Mouse (Mus musculus): ENCODE data around the gene Cln5. TPM values are rescaled to one million over a fixed set of nuclear protein-coding genes. Genes with fewer than 3 reads are reported as not detected.

Cln5 gene
- total RNA-seq (2021): 1 to 10 TPM; 7.2 to 8.2 TPM
- long read RNA-seq, experiment 1, transcript Cln5-201 (4 exons, 2,445 nt): major isoform, 10 of 10 reads
- long read RNA-seq, experiment 1, partial matches to known transcripts: 0 of 10 reads
- long read RNA-seq, experiment 1, other reads (novel, unspliced or antisense): 0 of 10 reads
- long read RNA-seq, experiment 2, transcript Cln5-201 (4 exons, 2,445 nt): major isoform, 16 of 19 reads
- long read RNA-seq, experiment 2, partial matches to known transcripts: 2 of 19 reads
- long read RNA-seq, experiment 2, other reads (novel, unspliced or antisense): 1 of 19 reads

DNA sequence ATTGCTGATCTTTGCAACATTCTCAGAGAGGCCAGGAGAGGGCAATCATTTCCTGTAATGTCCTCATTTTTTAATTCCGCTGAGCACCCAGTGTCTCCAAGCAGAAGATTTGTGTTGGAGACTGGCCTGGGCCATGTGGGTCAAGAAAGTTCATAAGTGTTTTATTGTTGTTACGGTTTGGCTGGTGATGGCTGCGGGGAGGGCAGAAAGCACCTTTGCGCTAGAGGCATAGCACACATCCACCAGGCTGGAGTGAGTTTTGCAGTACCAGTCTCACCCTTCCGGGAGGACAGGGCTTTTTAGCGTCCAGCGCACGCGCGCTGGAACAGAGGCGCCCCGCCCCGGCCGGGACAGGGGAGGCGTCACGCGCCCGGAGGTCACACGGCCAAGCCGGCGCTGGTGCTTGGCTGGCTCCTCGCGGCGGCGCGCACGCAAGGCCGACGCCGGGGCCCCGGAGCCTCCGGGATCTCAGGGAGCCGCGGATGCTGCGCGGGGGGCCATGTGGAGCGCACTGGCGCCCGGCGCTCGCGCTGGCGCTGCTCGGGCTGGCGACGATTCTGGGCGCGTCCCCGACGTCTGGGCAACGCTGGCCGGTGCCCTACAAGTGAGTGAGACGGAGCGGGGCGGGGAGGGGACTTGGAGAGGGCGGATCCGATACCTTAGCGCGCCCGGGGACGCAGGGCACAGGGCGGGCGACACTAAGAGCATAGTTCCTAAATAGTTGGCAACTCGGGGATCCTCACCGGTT, at the start of gene Cln5:
Gene Cln5 (plus strand): TSS at position 353 of the 748 bp plus-strand sequence.
- intact Hi-C loops (cut with DNase I; ENCODE audit: low total_unique reads): no loop called here

DNA sequence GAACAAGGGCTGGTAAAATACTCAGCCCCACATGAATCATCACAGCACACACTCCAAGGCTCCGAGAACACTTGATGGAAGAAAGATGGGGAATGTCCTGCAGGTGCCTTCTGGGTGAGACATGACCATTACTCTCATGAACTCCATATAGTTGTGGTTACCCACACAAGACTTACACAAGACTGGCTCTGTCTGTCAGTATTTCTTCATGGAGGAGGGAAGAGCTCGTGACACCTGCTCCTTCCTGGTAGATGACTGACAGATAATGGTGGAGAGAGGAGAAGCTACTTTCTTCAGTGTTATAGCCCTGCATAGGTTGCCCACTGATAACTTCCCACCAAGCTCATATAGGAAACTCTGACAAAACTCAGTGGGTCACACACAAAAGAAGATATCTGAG, 40.8 kb upstream of the Cln5 start:
- intact Hi-C loops (cut with DNase I; ENCODE audit: low total_unique reads): no loop called here
- no peak for DNase-seq

More for the DNA sequence above, at the start of gene Cln5:
- peak; percentile 97 for DNase-seq

DNA sequence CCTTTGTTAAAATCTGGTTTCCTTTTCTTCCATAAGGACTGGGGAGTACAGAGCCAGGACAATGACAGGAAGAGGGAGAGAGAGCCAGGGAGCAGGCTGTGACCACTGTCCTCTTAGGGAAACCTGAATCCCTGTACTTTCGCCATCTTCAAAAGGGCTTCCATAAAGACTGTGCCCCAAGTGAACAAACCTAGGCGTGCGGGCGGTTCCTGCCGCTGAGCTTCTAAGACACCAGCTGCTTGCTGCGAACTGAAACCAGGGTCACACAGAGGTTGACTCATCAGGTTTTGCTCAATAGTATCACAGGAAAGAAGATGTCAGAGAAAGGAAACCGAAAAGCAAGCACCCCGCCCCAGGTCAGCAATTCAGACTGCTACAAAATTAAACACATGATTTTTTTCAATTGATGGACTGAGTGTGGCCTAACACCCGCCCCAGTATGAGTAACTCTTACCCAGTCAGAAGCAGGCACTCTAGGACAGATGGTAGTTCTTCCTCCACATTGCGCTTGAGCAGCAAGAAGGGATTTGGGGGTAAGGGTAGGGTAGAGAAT, 36.7 kb upstream of the Cln5 start:
- intact Hi-C loops (cut with DNase I; ENCODE audit: low total_unique reads): no loop called here
- no peak for DNase-seq

DNA sequence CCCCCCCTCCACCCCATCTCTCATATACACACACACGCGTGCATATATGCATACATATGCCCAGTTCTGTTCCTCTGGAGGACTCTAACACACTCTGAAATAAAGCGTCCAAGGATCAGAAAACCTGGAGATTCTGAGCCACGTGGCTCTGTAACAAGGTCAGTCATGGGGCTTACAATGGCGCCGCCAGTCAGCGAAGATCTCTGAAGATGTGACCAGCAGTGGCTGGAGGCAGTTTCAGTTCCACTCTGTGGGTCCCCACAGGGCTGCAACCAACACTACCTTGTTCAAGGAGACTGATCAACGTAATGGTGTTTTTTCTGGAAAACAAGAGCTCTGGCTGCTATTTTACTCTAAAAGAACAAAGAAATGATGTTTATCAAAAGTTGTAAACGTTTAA, 35.9 kb upstream of the Cln5 start:
- intact Hi-C loops (cut with DNase I; ENCODE audit: low total_unique reads): no loop called here
- no peak for DNase-seq

DNA sequence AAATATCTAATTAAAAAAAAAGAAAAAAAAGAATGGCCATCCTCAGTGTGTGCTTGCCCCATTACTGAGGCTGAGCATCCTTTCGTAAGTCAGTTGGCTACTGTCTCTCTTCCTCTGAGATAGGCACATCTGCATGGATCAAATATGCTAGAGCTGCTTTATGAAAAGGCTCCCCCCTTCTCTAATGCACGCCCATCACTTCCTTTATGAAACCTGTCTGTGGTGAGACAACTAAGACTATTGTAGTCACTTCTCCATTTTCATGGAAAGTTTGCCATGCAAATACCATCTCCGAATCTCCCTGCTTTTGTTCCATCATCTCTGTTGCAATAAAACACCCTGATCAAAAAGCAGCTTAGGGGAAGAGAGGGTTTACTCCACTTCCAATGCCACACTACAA, 33.0 kb upstream of the Cln5 start:
- no peak for DNase-seq
- intact Hi-C loops (cut with DNase I; ENCODE audit: low total_unique reads): no loop called here

DNA sequence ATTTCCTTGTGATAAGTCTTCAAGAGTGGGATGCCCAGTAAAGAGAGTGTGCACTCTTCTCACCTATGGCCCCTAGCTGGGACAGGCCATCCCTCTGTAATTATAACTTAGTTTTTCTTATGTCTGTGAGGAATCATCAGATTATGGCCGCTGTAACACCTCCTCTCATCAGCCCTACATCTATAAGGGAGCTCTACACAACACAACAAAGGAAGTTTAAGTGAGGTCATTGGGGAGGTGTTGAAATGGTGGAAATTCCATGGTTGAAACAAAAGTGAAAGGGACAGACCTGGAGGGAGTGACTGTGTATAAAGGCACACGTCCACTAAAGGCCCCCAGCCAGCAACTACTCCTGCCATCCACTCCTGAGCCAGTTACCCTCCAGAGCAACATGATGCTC, 23.3 kb upstream of the Cln5 start, which contains the start of gene Acod1:
Gene Acod1 (plus strand): TSS at position 301 of the 400 bp plus-strand sequence.
- intact Hi-C loops (cut with DNase I; ENCODE audit: low total_unique reads): no loop called here
- no peak for DNase-seq

DNA sequence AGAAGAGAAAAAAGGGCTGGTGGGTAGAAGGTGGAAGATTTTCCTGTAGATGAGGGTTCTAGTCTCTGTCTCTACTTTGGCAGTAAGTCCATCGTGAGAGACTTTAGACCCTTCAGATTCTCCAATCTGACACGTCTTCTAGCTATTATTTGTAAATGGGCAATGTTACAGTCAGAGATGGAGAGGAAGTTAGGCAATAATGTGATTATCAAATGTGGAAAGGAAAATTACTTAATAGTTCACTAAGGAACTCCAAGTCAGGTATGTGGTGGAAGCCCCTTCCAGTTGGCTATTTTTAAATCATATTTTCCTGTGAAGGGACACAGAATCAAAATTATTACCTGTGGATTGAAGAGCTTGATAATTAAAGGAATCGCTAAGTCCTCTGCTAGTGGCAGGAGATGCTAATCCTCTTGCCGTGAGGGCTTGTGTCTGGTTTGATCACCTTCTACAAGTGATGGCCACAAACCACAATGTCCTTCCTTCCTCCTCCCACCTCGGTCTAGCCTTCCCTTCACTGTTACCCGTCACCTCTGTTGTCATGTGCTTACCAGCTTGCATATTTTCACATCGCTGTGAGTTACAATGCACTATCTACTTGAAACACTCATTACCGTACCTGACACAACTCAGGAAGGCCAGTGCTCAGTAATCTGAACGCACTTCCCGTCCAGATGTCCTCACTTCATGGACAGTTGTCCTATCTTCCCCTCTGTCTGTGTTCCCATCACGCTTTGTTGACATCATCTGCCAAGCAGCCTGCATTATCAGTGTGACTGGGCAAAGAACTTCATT, 21.5 kb upstream of the Cln5 start:
- DNase-seq: no peak
- intact Hi-C loops (cut with DNase I; ENCODE audit: low total_unique reads): no loop called here

DNA sequence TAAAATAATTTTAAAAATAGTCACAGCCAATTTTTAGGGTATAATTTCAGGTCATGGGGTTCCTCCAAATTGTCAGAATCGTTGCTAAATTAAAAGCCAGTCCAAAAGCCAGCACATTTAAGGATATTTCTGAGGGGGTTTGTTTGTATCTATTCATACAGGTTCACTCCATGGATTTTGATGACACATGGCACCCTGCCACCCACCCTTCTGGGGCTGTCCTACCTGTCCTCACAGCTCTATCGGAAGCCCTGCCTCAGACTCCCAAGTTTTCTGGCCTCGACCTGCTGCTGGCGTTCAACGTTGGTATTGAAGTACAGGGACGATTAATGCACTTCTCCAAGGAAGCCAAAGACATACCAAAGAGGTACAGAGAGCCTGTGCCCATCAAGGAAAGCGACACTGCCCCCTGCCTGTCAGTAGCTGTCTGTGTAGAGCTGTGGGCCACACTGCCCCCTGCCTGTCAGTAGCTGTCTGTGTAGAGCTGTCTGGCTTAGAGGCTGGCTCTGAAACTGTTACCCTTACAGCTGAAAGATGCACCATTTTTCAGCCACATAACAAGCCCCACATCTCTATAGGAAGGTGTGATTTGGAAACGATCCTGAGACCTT, 18.8 kb upstream of the Cln5 start:
- DNase-seq: peak; percentile 75

DNA sequence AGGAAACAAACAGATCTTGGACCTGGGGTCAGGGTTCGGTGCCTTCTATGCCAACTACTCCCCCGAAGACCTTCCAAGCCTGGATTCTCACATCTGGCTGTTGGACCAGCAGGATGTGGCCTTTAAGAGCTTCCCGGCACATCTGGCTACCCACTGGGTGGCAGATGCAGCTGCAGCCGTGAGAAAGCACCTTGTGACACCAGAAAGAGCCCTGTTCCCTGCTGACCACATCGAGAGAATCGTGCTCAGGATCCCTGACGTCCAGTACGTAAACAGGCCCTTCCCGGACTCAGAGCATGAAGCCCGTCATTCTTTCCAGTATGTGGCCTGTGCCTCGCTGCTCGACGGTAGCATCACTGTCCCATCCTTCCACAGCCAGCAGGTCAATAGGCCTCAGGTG, 15.3 kb upstream of the Cln5 start:
- intact Hi-C loops (cut with DNase I; ENCODE audit: low total_unique reads): loop anchor here (5.0 kb wide), 1 partner anchor 42 kb away; no protein-coding TSS in a partner anchor
- DNase-seq: no peak

More for the DNA sequence above, 18.8 kb upstream of the Cln5 start:
- intact Hi-C loops (cut with DNase I; ENCODE audit: low total_unique reads): loop anchor here (5.0 kb wide), 1 partner anchor 39 kb away; no protein-coding TSS in a partner anchor

DNA sequence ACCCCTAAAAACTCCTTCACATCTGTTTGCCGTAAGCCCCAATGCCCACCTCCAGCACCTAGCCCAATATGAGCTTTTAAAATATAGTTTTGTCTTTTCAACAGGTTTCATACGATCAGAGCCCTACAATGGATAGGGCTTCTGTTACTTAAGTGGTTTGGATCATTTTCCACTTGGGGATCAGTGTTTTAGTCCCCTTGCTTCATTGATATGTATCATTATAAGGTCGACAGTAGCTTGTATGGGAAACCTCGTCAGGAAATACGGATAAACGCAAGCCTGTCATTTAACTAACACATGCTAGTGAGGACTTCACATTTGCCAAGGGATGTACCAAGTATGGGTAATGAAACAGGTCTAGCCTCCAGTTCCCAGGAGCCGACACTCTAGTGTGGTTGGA, 13.4 kb upstream of the Cln5 start:
- intact Hi-C loops (cut with DNase I; ENCODE audit: low total_unique reads): no loop called here
- DNase-seq: no peak

DNA sequence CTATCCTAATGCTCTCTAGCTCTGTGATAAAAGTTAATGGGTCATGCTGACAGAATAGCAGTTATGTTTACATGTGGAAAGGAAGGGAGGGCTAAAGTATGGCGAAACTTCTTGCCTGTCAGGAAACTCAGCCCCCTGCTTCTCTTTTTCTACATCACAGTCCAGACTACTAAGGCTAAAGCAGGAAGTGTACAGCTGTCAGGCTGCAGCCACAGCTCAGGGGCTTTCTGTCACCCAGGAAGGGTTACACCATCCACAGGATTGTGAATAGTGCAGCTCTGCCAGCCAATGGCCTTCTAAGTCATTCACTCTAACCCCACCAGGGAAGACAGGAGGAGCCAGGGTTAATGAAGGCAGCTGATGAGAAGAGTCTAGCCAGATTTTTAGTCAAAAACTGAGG, 11.0 kb upstream of the Cln5 start:
- no peak for DNase-seq
- intact Hi-C loops (cut with DNase I; ENCODE audit: low total_unique reads): no loop called here

DNA sequence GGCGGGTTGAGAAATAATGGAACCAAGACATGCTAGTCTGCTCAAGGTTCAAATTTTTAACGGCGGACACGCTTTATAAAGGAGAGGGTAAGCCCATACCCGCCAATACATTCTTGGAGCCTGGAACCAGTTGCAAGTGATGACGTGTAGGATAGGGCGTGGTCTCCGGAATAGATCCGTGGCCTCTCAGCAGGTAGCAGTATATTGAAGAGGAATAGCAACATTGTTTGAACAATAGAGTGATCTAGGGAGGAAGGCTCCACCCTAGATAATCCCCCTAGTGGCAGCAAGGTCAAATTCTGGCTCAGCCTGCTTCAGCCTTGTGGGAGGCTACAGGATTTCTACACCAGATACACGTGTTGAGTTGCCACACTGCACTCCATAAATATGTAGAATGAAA, 10.5 kb upstream of the Cln5 start:
- intact Hi-C loops (cut with DNase I; ENCODE audit: low total_unique reads): no loop called here
- DNase-seq: no peak

DNA sequence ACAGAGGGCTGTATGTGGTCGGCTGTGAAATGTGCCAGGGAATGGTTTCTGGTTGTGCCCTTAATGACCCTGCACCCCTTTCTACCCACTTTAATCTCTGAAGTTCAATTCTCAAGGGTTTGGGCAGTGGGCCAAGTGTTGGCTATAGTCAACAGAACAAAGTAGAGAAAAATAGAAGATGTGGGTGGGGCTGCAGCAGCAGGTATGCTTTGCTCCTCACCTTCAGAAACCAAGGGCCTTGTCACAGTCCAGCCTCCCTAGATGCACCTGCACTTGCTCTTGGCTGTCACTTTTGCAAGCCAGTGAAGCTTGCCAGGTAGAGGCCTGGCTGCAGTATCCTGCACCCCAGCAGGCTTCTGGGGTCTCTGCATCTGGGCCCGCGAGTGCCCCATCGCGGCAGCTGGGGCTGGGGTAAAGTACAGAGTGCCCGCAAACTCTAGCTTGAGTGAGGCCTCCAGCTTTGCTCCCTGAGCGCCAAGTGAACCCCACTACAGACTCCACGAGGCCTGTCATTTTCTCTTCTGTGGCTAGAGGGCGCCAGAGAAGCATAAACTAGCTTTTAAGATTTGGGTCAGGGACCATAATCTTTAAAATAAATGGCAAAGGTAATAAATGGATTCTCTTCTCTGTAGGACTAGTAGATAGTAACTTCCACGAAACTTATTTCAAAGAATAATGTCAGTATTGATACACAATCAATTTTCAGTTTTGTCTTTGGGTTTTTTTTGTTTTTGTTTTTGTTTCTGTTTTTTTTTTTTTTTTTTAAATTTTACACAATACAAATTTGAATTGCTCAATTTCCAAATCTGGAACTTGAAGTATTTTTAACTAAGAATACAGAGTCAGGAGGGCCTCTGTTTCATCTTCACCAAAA, 4.5 kb upstream of the Cln5 start:
- intact Hi-C loops (cut with DNase I; ENCODE audit: low total_unique reads): no loop called here
- DNase-seq: peak; percentile 47

DNA sequence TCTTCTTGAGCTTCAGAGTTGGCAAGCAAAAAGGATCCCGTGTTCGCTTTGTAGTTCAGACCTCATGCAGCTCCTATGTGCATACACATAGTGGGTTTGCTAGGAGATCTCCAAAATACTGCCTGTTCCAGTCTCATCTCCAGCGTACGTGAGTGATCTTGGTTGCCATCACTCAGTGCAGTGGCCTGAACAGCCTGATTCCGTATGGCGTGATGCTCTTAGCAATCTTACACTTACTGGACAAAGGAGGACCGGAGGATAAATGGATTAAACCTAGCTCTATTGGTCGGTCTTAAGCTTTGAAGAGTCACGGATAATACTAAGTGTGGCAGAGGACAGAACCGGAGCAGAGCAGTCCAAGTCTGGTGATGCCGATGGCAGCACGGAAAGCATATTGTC, 552 bp upstream of the Cln5 start:
- DNase-seq: no peak
- intact Hi-C loops (cut with DNase I; ENCODE audit: low total_unique reads): no loop called here

DNA sequence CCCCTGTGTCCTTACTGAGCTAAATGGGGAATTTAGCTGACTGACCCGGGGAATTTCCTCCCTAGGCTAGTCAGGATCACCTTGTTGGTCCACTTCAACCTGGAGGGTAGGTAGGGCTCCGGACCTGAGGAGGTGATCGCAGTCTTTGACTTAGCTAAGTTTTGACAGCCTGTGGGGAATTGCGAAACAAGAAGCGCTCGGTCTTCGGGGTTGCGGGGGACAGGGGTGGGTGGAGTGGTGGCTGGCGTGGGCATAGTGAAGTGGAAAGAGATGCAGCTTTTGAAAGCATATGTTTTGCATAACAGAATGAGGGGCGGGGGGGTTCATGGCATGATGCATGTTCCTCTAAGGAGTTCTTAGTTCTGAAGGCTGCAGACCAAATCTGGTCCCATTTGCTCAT, 774 bp downstream of the Cln5 start:
- no peak for DNase-seq
- intact Hi-C loops (cut with DNase I; ENCODE audit: low total_unique reads): no loop called here

DNA sequence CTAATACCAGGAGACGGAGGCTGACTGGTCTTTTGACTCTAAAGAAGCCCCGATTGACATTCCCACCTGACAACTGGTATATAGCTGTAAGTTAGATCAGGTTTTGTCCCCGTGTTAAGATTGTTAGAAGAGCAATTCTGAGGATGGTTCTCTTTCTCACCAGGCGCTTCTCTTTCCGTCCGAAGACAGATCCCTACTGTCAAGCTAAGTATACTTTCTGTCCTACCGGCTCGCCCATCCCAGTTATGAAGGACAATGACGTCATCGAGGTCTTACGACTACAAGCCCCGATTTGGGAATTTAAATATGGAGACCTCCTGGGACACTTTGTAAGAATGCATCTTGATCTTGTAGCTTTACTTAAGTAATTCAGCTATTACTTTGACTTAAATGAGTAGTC, 1.5 kb downstream of the Cln5 start:
- intact Hi-C loops (cut with DNase I; ENCODE audit: low total_unique reads): no loop called here
- DNase-seq: no peak

DNA sequence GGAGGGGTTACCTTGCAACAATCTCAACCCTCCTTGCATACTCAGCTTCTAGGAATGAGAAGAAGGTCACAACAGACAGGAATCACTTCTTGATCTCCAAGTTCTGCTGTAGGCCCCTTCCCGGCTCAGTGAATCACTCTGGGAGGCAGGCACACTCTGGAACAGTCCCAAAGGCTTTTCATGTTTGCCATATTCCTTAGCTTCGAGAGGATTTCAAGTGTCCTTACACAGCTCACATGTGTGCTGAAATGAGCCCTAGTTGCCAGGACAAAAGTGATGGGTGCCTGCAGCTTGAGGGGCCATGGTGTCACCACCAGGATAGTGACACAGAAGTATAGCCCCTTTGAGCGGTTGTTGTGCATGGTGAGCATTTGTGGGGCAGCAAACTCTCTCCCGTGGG, 2.7 kb downstream of the Cln5 start:
- no peak for DNase-seq
- intact Hi-C loops (cut with DNase I; ENCODE audit: low total_unique reads): no loop called here

DNA sequence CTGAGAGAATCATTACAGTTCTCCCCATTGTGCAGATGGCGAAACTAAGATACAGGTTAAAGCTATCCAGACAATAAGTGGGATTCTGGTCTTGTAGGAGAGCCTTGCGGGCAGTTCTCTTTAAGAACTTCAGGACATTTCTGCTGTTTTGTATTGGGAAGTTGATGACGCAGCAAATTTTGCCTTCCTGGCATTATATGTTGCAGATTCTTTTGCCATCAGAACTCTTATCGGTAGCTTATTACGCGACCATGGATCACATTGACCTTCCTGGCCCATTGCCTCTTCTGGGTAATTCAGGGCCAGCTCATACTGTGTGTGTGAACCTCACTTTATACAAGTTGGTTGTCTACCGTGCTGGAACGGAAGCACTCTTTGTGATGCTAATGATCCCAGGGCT, 3.8 kb downstream of the Cln5 start:
- DNase-seq: no peak
- intact Hi-C loops (cut with DNase I; ENCODE audit: low total_unique reads): no loop called here

DNA sequence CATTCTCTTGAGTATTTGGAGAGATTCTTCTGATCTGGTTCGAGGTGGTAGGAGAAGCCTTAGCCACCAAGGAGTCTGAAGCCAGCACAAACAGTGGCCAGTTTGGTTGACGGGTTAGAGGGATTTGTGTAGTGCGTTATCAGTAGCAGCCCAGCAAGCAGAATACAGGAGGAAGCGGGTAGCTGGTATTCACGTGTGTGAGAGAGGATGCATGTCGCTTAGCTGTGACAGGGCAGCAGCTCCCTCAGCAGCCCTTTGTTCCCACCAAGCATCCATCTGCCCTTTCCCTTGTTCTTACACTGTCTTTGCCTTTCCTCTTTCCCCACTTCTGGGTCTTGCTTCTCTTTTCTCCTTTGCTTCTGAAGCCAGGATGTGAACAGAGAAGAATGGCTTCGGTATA, 5.2 kb downstream of the Cln5 start:
- intact Hi-C loops (cut with DNase I; ENCODE audit: low total_unique reads): no loop called here

More for the DNA sequence above, 5.2 kb downstream of the Cln5 start:
- DNase-seq: no peak

Measured in gastrocnemius, postnatal 14 days (tissue).